Mouse (Mus musculus): Measurements from ENCODE around the gene Atp5g3. TPM values are rescaled to one million over a fixed set of nuclear protein-coding genes. Genes with fewer than 3 reads are reported as not detected.
"Not testable (repeated sequence)": the region's sequence is repeated elsewhere in the genome, so short reads cannot be mapped to it uniquely, and the experiment has no call there.

Atp5g3 gene
- 519 and 656 TPM in 2 replicates for polyA plus RNA-seq (2012; rRNA removed)

GRCm38 (mm10) chr2:73911175-73911700, at the start of gene Atp5g3:
Atp5g3 (minus strand) TSS chr2:73911326.
- peak; percentile 55 for DNase-seq (ENCODE audit: low read depth)

- no peak for DNase-seq (ENCODE audit: low read depth)
These were observed 47.2 kb upstream of the Atp5g3 start for GRCm38 (mm10) chr2:73958342-73958741.

- DNase-seq (ENCODE audit: low read depth), result no peak
These were observed 42.5 kb upstream of the Atp5g3 start for GRCm38 (mm10) chr2:73953612-73954011.

- DNase-seq (ENCODE audit: low read depth), result no peak
These were observed 41.6 kb upstream of the Atp5g3 start for GRCm38 (mm10) chr2:73952597-73953219.

- DNase-seq (ENCODE audit: low read depth), result no peak
These were observed 36.2 kb upstream of the Atp5g3 start for GRCm38 (mm10) chr2:73947360-73947759.

DNA sequence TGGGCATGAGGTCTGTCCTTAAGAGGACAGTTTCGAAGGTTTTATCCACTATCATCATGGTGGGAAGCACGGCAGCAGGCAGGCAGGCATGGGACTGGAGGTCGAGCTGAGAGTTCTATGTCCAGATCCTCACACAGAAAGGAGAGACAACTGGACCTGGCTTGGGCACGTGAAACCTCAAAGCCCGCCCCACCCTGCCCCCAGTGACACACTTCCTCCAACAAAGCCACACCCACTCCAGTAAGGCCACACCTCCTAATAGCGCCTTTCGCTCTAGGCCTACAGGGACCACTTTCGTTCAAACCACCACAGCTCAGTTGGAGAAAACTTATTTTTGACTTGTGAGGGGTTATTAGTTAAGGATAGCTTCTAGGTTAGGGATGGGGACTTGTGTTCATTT, 32.6 kb upstream of the Atp5g3 start:
- DNase-seq (ENCODE audit: low read depth), result no peak

DNA sequence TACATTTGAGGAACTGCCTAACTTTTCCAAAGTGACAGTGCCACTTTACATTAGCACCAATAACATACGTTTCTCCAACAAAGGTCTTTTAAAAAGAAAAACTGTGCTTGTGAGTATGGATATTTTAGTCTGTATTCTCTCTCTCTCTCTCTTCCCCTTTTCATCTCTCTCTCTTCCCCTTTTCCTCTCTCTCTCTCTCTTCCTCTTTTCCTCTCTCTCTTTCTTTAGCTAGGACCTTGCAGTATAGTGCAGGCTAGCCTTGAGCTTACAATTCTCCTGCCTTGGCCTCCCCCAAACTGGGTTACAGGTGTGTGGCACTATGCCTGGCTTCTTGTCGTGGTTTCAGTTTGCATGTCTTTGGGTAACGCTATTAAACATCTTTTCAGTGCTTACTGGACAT, 31.7 kb upstream of the Atp5g3 start:
- DNase-seq (ENCODE audit: low read depth), result no peak

DNA sequence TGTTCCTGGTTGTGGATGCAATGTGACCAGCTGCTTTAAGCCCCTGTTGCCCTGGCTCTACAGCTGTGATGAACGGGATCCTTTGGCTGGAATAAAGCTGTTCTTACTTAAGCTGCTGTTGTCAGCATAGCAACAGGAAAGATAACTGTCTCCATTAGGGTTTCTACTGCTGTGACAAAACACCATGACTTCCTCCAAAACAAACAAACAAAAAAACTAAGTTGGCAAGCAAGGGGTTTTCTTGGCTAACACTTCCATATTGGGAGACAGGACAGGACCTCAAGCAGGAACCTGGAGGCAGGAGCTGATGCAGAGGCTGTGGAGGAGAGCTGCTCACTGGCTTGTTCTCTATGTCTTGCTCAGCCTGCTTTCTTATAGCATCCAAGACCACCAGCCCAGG, 30.2 kb upstream of the Atp5g3 start:
- no peak for DNase-seq (ENCODE audit: low read depth)

- no peak for DNase-seq (ENCODE audit: low read depth)
These were observed 29.3 kb upstream of the Atp5g3 start for GRCm38 (mm10) chr2:73940471-73940870.

DNA sequence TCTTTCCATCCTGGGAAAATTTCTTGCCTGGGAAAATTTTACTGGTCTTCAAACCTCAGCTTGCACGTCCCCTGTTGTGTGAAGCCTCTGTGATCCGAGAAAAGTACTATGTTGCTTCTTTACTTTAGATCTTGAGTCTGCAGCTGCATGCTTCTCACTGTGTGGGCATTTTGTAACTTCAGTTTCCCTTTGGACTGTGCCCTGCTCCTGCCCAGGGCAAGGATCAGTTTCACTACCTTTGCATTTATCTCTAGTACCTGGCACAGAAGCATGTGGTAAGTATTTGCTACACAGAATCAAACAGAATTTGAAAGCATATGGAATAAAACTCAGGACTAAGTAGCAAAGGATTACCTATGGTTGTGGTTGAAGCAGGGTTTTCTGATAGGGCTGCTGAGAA, 27.8 kb upstream of the Atp5g3 start:
- DNase-seq (ENCODE audit: low read depth), result no peak

DNA sequence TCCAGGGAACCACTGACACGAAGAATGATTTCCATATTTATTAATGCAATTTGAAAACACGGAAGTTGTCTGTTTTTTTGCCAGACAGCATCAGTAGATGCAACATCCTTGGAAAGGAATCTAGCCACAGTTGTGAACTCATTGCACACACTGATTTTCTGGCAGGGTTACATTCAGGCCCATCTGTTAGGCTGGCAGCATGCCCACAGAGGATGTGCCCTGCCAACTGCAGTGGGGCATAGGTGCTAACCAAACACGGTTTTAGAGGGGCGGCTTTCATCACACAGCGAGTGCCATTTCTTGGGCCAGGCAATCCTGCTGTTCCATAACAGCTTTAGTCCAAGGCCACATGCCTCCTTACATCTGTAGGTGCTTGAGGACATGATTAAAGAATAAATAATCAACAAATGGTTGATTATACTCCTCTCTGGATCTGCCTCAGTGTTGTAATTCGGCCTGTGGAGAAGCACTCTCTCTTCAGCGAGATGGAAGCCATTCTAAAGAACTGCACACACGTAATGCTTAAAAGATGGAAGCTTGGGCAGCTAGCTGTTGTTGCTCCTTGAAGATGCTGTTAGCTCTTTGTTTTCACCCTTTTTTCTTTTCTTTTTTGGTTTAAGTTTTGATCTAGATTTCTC, 21.7 kb upstream of the Atp5g3 start:
- no peak for DNase-seq (ENCODE audit: low read depth)

- DNase-seq (ENCODE audit: low read depth), result no peak
These were observed 16.6 kb upstream of the Atp5g3 start for GRCm38 (mm10) chr2:73927711-73928110.

- DNase-seq (ENCODE audit: low read depth), result no peak
These were observed 14.4 kb upstream of the Atp5g3 start for GRCm38 (mm10) chr2:73925539-73925938.

DNA sequence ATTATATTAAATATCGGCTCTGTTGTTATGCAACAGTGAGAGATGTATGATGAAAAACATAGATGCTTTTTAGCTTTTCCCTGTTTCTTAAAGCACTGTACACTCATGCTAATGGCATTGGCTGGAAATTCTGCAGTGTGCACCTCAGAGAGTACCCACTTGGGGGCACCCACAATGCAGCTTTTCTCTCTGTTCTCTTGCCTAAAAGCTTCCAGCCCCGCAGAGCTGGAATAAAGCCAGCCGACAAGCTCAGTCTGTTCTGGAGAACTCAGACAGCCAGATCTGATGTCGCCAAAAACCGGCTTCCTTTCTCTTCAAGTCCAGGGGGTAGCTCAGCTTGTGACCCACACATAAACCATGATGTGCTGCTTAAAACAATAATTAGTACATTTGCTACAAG, 14.0 kb upstream of the Atp5g3 start:
- no peak for DNase-seq (ENCODE audit: low read depth)

- DNase-seq (ENCODE audit: low read depth), result no peak
These were observed 8.5 kb upstream of the Atp5g3 start for GRCm38 (mm10) chr2:73919642-73920041.

DNA sequence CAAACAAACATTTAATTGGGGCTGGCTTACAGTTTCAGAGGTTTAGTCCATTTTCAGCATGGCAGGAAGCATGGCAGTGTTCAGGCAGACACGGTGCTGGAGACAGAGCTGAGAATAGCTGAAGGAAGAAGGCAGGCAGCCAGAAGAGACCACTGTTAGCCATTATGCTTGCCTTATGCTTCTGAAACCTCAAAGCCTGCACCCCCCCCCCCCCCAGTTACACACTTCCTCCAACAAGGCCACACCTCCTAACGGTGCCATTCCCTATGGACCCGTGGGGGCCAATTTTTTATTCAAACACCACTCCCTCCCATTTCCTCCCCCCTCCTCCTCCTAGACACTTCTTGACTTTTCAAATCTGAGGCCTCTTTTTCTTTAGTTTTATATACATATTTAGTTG, 1.1 kb upstream of the Atp5g3 start:
- DNase-seq (ENCODE audit: low read depth), result no peak

GRCm38 (mm10) chr2:73910571-73911174, 453 bp downstream of the Atp5g3 start:
- DNase-seq (ENCODE audit: low read depth), result no peak

DNA sequence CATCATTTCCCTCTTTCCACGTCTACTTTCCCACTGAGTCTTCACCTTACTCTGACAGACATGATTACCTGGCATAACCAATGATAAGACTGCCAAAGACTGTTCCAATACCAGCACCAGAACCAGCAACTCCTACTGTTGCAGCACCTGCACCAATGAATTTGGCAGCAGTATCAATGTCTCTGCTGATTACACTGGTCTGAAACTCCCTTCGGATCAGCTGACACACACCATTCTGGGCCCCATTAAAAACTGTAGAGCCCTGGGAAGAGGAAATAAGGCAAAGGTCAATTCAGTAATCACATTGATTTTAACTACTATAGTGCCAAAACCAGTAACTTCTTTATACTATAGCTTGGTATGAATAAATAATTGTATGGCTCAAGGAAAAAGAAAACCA, 2.0 kb downstream of the Atp5g3 start:
- DNase-seq (ENCODE audit: low read depth), result no peak

- DNase-seq (ENCODE audit: low read depth), result not testable (repeated sequence)
These were observed 6.4 kb downstream of the Atp5g3 start for GRCm38 (mm10) chr2:73904679-73905078.

GRCm38 (mm10) chr2:73903536-73903935, 7.6 kb downstream of the Atp5g3 start:
- DNase-seq (ENCODE audit: low read depth), result no peak

DNA sequence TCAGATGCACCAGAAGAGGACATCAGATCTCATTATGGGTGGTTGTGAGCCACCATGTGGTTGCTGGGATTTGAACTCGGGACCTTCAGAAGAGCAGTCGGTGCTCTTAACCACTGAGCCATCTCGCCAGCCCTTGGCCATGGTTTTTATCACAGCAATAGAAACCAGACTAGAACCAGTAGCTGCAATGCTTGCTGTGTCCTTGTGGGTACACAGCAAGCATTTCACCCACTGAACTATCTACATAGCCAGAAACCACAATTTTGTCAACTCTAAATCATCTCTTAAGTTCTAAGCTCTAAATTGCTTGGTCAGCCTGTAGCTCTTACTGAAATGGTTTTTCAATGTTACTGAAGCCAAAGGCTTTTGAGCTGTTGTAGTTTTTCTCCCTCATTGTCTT, 8.8 kb downstream of the Atp5g3 start:
- not testable (repeated sequence) for DNase-seq (ENCODE audit: low read depth)

DNA sequence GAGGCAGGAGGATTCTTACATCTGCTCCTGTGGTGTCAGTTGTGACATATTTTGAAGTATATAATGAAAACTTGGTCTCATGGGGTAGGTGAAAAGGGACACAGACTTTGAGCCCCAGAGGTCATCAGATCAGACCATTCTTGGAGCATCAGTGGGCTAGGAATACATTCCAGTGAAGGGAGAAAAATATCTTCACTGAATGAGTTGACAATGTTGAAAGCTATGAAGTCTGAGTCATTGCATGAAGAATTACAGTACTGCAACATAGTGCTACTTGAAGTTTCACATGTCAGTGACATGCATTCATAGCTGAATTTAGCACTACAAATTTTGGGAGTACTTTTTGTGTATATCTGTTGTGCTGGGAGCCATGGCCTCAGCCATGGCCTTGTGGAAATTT, 10.0 kb downstream of the Atp5g3 start:
- no peak for DNase-seq (ENCODE audit: low read depth)

GRCm38 (mm10) chr2:73900364-73900763, 10.8 kb downstream of the Atp5g3 start:
- no peak for DNase-seq (ENCODE audit: low read depth)

Measured in gonadal fat pad, adult 2 months (tissue).